Mouse (Mus musculus): ENCODE measurements around the gene Cask.
"Not testable (repeated sequence)": the region's sequence is repeated elsewhere in the genome, so short reads cannot be mapped to it uniquely, and the experiment has no call there.

Cask gene

DNA sequence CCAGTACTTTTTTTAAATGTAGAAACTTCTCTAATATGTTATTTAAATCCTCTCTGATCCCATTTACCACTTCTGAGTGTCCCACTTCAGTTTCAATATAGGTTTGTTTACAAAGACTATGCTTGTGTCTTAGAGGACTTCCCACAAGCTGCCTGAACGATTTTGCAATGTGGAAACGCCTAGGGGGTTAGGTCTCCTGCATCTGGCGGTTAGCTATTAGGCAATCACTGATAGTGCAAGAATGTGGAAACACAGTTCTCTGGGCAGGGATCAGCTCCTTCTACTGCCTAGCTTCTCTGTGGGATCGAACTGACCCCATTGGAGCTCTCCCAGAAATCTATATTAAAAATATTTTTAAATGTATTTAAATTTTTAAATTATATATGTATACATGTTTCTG, at the start of gene Cask:
Gene Cask, minus strand, starts transcription at position 83 of the 400 bp plus-strand sequence.
- no peak for DNase-seq (ENCODE audit: low read depth, low spot score)

DNA sequence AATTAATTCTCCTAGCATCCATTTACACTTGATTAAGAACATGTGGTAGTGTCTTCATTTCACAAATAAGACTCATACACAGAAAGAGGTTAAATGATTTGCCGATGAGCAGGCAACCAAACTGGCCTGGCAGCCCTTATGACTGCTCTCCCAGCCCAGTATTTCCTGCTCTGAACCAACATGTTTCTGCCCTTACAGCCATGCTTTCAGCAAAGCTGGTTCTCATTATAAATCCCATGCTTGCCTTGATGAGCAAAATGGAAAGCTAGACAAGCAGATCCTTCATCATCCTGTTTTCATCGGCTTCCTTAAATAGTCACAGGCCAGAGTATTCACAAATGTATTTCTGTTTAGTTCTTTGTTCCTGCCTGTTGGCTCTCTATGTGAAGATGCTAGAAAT, 38.8 kb upstream of the Cask start:
- DNase-seq (ENCODE audit: low read depth, low spot score), result peak; percentile 49

DNA sequence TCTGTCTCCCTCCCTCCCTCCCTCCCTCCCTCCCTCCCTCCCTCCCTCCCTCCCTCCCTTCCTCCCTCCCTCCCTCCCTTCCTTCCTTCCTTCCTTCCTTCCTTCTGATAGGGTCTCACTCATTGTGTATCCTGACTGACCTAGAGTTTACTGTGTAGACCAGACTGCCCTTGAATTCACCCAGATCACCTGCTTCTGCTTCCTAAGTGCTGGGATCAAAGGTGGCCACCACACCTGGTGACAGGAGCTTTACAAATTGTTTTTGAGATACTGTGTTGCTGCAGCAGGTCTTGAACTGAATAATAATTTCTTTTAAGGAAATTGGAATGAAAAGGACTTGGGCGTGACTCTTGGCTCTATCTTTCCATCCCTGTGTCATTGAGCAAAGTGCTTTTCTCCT, 33.2 kb upstream of the Cask start:
- DNase-seq (ENCODE audit: low read depth, low spot score), result no peak

DNA sequence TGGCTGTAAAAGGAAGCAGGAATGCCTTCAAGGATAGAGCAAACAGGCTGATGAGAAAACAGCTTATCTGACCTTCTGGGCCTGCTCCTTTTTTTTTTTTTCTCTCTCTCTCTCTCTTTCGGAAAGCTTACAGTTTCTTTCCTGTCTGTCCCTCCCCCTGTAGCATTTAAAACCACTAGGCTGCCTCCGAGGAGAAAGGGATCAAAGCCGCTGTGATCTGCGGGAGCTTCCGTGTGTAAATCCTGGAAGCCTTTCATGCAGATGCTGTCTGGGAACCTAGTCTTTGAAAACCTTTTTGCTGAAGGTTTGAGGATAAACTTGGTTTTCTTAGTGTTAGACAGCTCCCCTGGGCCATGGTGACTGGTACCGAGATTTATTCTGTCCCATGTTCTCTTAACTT, 30.8 kb upstream of the Cask start:
- no peak for DNase-seq (ENCODE audit: low read depth, low spot score)

DNA sequence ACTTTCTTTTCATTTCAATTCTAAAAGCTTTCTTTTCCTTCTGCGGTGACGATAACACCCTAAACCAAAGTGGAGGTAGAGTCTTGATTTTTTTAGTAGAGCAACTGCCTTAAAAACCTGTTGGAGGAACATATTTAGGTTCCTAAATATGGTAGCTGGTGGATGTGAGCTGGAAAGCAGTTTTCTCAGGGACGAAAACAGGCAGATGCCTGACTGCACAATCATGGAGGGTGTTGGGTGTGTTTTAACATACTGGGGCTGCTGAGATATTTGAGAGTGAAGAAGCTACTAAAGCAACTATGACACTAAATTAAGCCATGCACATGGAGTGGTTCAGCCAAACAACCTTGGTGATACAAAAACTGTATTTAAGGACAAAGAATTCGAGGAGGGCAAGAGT, 9.0 kb upstream of the Cask start:
- no peak for DNase-seq (ENCODE audit: low read depth, low spot score)

DNA sequence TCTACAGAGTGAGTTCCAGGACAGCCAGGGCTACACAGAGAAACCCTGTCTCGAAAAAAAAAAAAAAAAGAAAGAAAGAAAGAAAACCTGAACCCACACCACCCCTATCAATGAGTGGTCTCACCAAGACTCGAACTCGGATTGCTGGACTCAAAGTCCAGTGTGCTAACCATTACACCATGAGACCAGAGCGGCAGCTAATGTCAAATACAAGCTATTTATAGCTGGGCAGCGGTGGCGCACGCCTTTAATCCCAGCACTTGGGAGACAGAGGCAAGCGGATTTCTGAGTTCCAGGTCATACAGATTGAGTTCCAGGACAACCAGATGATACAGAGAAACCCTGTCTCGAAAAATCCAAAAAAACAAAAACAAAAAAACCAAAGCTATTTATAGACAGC, 7.9 kb upstream of the Cask start:
- DNase-seq (ENCODE audit: low read depth, low spot score), result no peak

DNA sequence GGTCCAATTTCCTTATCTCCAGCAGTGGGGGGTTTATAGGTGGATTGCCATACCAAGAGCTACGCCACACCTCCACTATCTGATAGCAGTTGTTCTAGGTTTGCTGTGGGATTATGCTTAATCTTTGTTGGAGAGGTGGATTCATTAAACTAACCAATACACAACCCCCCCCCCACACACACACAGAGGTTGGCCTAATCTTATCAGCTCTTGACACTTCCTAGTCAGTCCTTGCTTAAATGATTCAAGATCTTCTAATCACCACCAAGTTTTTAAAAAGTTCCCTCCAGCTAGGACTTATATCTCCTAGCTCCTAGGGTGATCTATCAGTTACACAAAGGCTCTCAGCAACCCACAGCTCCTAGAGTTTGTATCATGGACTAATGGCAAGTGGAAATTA, 2.7 kb downstream of the Cask start:
- no peak for DNase-seq (ENCODE audit: low read depth, low spot score)

DNA sequence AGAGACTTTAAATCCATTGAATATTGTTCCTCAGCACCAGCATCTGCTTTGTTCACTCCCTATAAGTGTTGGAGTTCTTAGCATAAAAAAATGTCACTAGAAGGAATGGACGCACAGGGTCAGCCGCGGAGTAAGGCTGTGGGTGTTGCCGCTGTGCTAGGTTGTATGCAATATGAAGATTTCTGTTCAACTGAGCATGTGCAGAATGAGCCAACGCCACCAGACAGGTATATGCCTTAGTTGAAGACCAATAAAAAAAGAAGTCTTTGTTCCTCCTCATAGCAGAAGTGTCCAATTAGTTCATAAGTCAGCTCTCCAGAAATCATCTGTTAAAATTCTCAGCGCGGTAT, 3.7 kb downstream of the Cask start:
- DNase-seq (ENCODE audit: low read depth, low spot score), result peak; percentile 8

DNA sequence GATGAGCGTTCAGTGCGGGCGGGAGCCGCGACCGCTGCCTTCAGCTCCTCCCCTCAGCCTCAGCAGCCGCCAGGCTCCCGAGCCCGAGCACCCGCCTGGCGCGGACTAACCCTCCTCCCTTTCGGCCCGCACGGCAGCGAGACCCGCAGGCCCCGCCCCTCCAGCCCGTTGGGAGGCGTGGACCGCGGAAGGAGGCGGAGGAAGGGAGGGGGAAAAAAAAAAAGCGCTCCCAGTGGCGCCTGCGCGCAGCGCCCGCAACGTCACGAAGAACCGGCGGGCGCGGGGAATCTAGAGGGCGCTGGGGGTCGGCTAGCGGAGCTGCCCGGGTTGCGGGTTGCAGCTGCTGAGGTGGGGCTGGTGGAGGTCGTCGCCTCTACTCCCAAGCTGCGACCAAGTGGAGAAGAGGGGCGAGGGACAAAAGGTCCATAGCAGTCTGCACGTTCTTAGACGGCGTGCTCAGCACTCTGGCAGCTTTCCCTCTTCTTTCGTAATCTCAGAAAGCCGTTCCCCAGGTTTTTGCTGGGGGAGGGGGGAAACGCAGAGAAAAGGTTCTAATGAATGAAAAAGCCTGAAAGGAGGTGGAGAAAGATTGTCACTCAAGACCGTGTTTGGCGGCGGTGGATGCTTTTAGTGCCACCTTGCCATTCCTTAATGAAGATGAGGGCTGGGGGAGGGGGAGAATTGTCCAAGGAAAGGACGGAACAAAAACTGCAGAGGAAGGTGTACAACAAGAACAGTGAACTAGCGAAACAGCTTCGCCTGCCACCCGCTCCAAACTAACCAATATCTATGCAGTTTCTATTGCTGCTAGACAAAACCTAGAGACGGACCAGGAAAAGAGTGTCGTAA, 4.3 kb downstream of the Cask start:
- DNase-seq (ENCODE audit: low read depth, low spot score), result peak; percentile 88

DNA sequence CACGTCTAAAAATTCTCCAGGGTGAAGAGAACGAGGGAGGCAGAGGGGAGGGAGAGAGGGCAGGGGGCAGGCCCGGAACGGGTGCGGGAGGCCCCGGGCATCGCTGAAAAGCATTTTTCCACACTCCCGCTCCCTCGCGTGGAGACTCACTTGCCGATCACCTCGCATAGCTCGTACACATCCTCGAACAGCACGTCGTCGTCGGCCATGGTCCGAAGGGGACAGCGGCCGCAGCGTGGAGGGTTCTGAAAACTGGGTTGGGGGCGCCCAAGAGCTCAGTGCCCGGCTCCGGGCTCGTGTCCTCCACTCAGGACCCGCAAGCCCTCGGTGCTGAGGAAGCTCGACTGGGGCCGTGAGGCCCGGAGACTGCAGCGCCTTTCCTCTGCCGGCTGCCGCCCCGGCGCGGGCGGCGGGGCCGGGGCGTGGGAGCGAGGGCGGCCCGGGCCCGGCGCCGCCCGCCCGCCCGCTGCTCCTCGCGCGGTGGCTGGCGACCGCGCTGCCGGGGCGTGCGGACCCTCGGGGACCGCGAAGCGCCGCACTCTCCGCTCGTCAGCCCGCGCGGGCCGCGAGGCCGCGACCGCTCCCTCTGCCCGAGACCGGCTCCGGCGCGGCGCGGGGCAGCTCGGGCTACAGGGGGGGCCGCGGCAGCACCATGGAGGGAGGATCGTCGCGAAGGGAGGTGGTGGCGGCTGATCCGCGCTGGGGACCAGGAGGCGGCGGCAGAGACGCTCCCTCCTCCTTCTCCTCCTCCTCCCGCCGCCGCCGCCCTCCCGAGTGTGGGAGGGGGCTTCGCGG, 5.1 kb downstream of the Cask start:
- DNase-seq (ENCODE audit: low read depth, low spot score), result peak; percentile 42

DNA sequence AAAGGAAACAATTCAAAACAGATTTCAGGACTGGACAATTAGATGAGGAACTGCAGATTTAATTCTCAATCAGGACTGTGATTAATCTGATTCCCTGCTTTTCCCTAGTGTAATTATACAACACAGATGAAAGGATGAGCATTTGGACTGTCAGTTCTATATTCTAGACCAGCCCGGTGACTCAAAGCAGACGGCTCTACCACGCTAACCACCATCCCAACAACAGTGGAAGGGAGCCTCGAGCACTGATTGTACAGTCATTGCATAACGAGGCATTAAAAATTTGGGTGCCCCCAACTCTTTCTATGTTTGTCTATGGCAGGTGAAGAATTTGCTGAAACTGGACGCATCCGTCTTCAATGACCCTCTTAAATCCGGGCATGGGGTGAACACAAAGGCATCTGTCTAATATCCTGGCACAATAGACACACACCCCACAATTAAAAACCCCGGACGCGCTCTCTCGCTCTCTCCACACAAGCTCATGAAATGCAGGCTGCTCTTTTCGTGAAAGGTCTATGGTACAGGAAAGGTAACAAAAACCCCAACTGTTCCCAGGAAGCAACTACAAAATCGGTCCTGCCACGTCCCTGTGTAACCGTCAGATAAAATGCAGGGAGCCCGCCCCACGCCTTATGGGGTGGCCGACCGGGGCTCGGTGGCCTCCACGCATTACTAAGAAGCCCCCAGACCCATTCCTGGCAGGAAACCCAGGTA, 5.9 kb downstream of the Cask start:
- peak; percentile 12 for DNase-seq (ENCODE audit: low read depth, low spot score)

DNA sequence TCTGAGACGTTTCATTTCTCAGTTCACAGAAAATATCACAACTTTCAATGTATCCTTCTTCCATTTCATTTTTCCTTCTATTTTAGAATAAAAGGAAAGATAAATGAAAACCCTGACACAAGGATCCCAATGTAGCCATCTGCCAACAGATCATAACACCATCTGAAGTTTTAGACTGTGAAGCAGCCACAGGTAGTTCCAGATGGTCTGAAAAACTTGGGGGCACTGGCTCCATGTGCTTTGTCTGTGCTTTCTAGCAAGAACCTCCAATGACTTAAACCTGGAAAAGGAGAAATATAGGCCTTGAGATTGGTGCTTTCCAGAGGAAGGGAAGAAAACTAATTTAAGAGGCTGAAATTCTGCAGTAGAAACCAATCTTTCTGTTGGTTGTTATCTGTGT, 28.4 kb downstream of the Cask start:
- DNase-seq (ENCODE audit: low read depth, low spot score), result no peak

DNA sequence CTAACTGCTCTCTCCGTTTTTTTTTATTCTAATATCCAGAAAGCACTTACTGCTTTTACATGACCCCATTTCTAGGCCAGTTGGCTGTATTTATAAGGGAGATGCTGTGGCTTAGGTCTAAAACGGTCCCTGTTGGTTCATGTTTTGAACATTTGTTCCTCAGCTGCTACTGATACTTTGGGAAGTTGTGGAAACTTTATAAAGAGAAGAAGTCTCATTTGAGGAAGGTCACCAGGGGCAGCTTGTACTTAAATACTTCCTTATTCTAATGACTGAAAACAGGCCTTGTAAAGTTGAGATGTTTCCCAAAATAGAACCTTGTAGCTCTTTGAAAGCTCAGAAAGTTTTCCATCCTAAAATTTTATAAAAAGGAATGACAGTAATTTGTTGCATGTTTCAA, 52.4 kb downstream of the Cask start:
- no peak for DNase-seq (ENCODE audit: low read depth, low spot score)

DNA sequence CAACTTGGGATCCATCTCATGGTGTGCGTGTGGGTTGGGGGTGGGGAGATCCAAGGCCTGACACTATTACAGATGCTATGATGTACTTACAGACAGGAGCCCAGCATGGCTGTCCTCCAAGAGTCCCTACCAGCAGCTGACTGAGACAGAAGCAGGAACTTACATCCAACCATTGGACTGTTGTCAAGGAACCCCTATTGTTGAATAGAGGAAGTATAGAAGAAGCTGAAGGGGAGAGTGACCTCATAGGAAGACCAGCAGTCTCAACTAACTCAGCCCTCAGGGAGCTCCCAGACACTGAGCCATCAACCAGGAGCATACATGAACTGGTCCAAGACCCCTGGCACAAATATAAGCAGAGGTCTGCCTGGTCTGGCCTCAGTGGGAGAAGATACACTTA, 85.5 kb downstream of the Cask start:
- no peak for DNase-seq (ENCODE audit: low read depth, low spot score)

DNA sequence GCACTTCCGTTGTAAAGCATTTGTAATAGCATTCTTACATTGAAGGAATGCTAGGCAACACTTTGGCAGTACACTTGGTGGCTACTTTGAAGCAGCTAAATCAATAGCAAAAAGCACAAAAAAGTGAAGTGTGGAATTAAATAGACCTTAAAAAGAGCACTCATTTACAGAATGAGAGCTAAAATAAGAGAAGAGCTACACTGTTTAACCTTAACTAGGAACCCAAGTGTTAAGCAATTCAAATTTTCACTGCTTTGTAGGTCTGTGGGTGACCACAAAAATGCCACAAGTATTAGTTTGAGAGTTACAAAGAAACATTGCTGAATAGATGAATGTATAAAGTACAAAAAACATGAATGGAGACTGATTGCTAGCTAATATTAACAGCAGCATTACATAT, 86.1 kb downstream of the Cask start:
- DNase-seq (ENCODE audit: low read depth, low spot score), result no peak

DNA sequence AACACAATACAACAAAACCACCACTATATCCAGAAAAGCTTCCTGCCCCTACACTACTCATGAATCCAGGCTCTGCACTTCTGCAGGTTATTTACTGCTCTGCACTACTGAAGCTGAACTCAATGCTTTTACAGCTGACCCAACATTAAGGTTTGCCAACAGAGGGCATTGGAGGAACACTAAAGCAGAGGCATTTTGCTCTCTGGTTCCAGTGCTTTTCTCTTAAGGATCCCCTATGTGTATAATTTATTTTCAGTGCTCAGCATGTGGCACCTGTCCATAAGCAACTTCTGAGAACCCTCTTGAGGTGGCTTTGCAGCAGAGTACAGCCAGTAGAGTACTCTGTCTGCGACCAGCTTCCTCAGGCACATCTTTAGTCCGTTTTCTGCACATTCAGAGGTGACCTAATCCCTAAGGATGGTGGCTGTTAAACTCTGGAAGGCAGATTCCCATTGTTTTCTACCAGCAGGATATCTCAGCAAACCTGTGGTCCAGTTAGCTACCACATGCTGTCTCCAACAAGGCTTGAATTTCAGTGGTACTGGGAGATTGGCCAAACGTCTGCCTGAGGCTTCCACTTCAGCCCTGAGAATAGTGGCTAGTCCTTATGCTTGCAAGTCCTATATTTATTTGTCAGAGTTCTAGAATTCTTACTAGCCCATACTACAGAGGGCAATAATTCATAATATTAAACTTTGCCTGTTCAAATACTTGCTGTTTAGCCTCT, 93.7 kb downstream of the Cask start:
- DNase-seq (ENCODE audit: low read depth, low spot score), result no peak

DNA sequence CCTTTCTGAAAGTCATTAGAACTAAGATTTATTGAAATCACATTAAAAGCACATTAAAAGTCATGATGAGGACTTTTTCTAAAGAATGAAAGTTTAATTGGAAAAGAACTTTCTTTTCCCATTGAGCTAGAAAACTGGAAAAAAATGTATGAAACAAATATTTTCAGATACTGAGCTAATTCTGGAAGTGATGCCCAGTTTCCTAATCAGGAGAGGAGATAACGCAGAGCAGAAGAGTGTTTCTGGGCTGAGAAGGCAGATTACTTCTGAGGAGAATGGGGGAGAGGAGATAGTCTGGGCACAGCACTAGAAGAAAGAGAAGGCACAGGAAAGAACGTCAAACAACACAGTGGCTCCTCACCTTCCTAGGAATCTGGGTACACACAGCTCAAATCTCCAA, 110.1 kb downstream of the Cask start:
- DNase-seq (ENCODE audit: low read depth, low spot score), result no peak

DNA sequence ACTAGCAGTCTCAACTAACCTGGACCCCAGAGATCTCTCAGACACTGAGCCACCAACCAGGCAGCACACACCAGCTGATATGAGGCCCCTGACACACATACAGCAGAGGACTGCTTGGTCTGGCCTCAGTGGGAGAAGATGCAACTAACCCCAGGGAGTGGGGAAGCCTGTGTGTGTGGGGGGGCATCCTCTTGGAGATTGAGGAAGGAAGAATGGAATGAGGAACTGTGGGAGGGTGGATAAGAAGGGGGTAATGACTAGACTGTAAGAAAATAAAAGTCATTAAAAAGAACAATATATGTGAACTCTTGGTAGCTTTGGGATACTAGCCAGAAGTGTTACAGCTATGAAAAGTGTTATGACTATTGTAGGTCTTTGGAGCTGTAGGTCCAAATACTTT, 120.4 kb downstream of the Cask start:
- not testable (repeated sequence) for DNase-seq (ENCODE audit: low read depth, low spot score)

DNA sequence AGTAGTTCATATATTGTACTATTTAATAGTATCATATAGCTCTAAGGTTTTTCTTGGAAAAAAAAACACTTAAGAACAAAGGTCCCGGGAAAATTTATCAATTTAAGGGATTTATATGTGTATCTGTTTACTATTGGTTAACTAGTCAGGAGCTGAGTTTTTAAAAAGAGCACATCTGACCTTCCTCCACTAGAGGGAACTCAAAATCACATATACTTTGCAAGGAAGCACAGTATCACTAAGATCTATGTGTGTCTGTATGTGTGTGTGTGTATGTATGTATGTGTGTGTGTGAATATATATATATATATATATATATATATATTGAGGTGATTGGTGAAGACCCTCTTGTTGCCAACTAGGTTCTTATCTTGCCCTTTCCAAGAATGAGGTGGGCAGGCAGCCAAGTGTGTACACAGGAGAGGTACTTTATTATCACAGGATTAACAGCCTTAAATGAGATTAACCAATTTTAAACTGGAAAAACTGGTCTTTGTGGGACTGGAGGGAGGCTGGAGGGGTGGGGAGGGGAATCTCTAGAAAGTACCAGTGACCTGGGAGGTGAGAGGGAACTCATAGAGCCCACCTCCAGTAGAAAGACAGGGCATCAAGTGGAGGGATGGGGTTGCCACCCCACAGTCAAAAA, 121.2 kb downstream of the Cask start:
- no peak for DNase-seq (ENCODE audit: low read depth, low spot score)

DNA sequence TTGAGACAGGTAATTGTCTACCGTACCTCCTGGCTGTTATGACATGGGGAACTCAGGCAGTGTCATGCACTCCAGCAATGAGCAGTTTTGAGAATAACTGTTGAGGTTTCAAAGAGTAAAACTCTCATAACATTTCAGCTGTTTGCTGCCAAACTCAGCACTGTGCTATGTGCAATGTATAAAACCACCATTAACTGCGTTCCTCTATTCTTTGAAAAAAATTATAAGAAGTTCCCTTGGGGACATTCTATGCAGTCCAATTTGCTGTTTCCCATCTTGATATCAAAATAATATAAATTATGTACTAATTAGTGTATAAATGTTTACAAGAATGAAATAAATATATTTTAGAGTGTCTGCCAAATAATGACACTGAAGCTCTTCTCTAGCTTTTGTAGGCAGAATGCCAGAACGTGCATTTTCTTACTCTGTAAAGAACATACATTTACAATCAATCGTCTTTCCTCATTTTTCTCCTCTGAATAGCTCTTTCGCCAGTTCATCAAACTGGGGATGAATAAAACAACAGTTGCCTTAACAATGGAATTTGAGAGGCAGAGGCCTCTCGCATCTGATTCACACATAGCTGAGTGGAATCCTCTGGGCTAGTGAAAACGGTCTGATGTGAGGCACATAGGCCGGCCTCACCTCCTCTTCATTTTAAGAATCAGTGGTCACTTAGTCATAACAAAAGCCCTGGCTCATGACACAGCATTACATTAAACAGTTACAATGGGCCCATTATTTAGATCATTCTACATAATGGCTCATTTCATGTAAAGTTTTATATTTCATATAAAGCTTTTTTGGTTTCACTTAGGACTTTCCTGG, 125.4 kb downstream of the Cask start:
- DNase-seq (ENCODE audit: low read depth, low spot score), result no peak
